Mouse (Mus musculus): ENCODE data around the gene Stxbp4. TPM values are rescaled to one million over a fixed set of nuclear protein-coding genes. Genes with fewer than 3 reads are reported as not detected.

Gene Stxbp4
- total and polyA plus RNA-seq, 3 experiments, result 4.0 to 4.9 TPM; not detected in 1

DNA sequence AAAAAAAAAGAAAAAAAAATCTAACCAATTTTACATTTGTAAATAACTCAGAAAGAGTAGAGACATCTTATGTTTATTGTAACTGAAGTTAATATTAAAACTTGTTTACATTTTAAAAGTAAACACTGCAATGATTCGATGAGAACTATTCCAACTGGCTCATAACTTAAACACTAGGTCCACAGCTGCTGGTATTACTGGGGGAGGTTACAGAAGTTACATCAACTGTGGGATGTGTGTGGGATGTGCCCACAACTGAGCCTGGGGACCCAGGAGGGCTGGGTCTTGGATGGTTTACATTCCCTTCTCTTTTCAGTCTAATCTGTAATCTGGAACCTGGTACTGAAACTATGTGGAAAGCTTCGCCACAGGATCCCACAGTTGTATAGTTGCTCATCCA, 34.8 kb downstream of the Stxbp4 start:
- Histone ChIP-seq H3K4me3 (ENCODE audit: control insufficient read depth in 1 of 2, insufficient read depth in 1 of 2, low read depth in 2 of 2, low read length in 2 of 2) (no peak overlapping the region), H3K36me3 (ENCODE audit: control insufficient read depth in 1 of 2, insufficient read depth in 2 of 2, low read length in 2 of 2) (peaks cover 0 to 2% of the 10 kb centered on the region in 2 experiments; a peak in 1 of 4 replicates)
- no peak for TF ChIP-seq ZMIZ1 (IDR thresholded peaks at IDR 0.05; ENCODE audit: low read depth, low read length)
- TF ChIP-seq USF2 (IDR thresholded peaks at IDR 0.05; ENCODE audit: borderline replicate concordance in 1 of 2, insufficient read depth in 1 of 2, low read depth in 1 of 2, low read length in 2 of 2), result no peak
- no peak for TF ChIP-seq UBTF (IDR thresholded peaks at IDR 0.05; ENCODE audit: borderline replicate concordance, insufficient read depth, low read depth, low read length)
- no peak for TF ChIP-seq POLR2AphosphoS5 (IDR thresholded peaks at IDR 0.05; ENCODE audit: borderline replicate concordance, low read depth, low read length)
- TF ChIP-seq ELF1 (IDR thresholded peaks at IDR 0.05; ENCODE audit: low read depth, low read length), result no peak
- no peak for TF ChIP-seq CHD1 (IDR thresholded peaks at IDR 0.05; ENCODE audit: low read depth, low read length)
- TF ChIP-seq GATA1 (IDR thresholded peaks at IDR 0.05; ENCODE audit: low read depth, low read length), result no peak
- TF ChIP-seq MAFK (IDR thresholded peaks at IDR 0.05; ENCODE audit: borderline replicate concordance, low read depth, low read length), result no peak
- TF ChIP-seq POLR2A (IDR thresholded peaks at IDR 0.05; ENCODE audit: control insufficient read depth in 1 of 2, insufficient read depth in 1 of 2, low read depth in 1 of 2, low read length in 2 of 2, poor library complexity in 1 of 2), result no peak
- no peak for TF ChIP-seq RAD21 (IDR thresholded peaks at IDR 0.05; ENCODE audit: low read depth, low read length)
- no peak for TF ChIP-seq ZC3H11A (IDR thresholded peaks at IDR 0.05; ENCODE audit: low read depth, low read length)
- no peak for TF ChIP-seq MAZ (IDR thresholded peaks at IDR 0.05; ENCODE audit: low read depth, low read length)
- no peak for TF ChIP-seq CHD2 (IDR thresholded peaks at IDR 0.05; ENCODE audit: low read length)
- TF ChIP-seq NELFE (IDR thresholded peaks at IDR 0.05; ENCODE audit: low read depth, low read length), result no peak
- no peak for TF ChIP-seq ZKSCAN1 (IDR thresholded peaks at IDR 0.05; ENCODE audit: low read depth, low read length)
- TF ChIP-seq MYC (IDR thresholded peaks at IDR 0.05; ENCODE audit: low read depth, low read length), result no peak
- TF ChIP-seq NRF1 (IDR thresholded peaks at IDR 0.05; ENCODE audit: insufficient read depth, low read depth, low read length, poor library complexity, severe bottlenecking), result no peak
- no peak for TF ChIP-seq SIN3A (IDR thresholded peaks at IDR 0.05; ENCODE audit: low read length)

DNA sequence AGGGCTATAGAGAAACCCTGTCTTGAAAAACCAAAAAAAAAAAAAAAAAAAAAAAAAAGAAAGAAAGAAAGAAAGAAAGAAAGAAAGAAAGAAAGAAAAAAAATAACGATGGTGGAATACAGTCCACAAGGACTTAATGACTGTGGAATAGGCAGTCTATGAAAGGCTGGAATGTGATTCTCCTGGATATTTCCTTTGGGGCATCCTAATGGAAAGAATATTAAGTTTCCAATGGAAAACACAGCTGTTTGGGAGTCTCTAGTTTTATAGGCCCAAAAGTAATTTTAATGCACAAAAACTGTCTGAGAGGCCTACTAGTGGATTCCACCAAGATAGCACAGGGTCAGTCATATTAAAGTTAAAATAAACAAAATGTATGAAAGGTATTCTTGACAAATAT, 42.1 kb downstream of the Stxbp4 start:
- no peak overlapping the region for H3K9ac ChIP-seq (ENCODE audit: control insufficient read depth, low read depth, low read length, poor library complexity, severe bottlenecking)
- no peaks in the 10 kb centered on the region for H3K27me3 ChIP-seq (ENCODE audit: control insufficient read depth in 1 of 2, insufficient read depth in 2 of 2, low read length in 2 of 2)
- DNase-seq (ENCODE audit: low read depth, low spot score), result no peak
- H3K4me1 ChIP-seq (ENCODE audit: control insufficient read depth in 1 of 2, insufficient read depth in 2 of 2, low read length in 2 of 2), result no peaks in the 10 kb centered on the region
- H3K27ac ChIP-seq (ENCODE audit: control insufficient read depth, low read depth, low read length), result no peak overlapping the region
- H3K9me3 ChIP-seq (replicated peaks; ENCODE audit: insufficient read depth, low read length), result no peaks in the 10 kb centered on the region
- no peaks in the 10 kb centered on the region for H3K79me2 ChIP-seq (ENCODE audit: control insufficient read depth, insufficient read depth, low read length, poor library complexity)
- H3K36me3 ChIP-seq (ENCODE audit: control insufficient read depth in 1 of 2, insufficient read depth in 2 of 2, low read length in 2 of 2), result no peaks in the 10 kb centered on the region
- TF ChIP-seq TBP (IDR thresholded peaks at IDR 0.05; ENCODE audit: low read depth, low read length), result no peak
- no peak for TF ChIP-seq SMC3 (IDR thresholded peaks at IDR 0.05; ENCODE audit: low read depth, low read length)
- TF ChIP-seq ZC3H11A (IDR thresholded peaks at IDR 0.05; ENCODE audit: low read depth, low read length), result no peak
- TF ChIP-seq NELFE (IDR thresholded peaks at IDR 0.05; ENCODE audit: low read depth, low read length), result no peak
- TF ChIP-seq POLR2AphosphoS2 (IDR thresholded peaks at IDR 0.05; ENCODE audit: low read length), result no peak
- TF ChIP-seq GATA1 (IDR thresholded peaks at IDR 0.05; ENCODE audit: low read depth, low read length), result no peak
- TF ChIP-seq ELF1 (IDR thresholded peaks at IDR 0.05; ENCODE audit: low read depth, low read length), result no peak
- no peak for TF ChIP-seq SIN3A (IDR thresholded peaks at IDR 0.05; ENCODE audit: low read length)
- TF ChIP-seq CHD1 (IDR thresholded peaks at IDR 0.05; ENCODE audit: low read depth, low read length), result no peak
- TF ChIP-seq TAL1 (IDR thresholded peaks at IDR 0.05; ENCODE audit: low read length), result no peak
- no peak for TF ChIP-seq KAT2A (conservative IDR thresholded peaks at IDR 0.05; ENCODE audit: low read depth, low read length)
- TF ChIP-seq MYB (IDR thresholded peaks at IDR 0.05; ENCODE audit: low read depth, low read length), result no peak
- no peak for TF ChIP-seq JUND (IDR thresholded peaks at IDR 0.05; ENCODE audit: low read depth, low read length)
- no peak overlapping the region for H3K4me3 ChIP-seq (ENCODE audit: control insufficient read depth in 1 of 2, insufficient read depth in 1 of 2, low read depth in 2 of 2, low read length in 2 of 2)

More for the DNA sequence above, 34.8 kb downstream of the Stxbp4 start:
- no peak overlapping the region for H3K27ac ChIP-seq (ENCODE audit: control insufficient read depth, low read depth, low read length)
- no peaks in the 10 kb centered on the region for H3K79me2 ChIP-seq (ENCODE audit: control insufficient read depth, insufficient read depth, low read length, poor library complexity)
- no peaks in the 10 kb centered on the region for H3K9me3 ChIP-seq (replicated peaks; ENCODE audit: insufficient read depth, low read length)
- H3K4me1 ChIP-seq (ENCODE audit: control insufficient read depth in 1 of 2, insufficient read depth in 2 of 2, low read length in 2 of 2), result no peaks in the 10 kb centered on the region
- no peaks in the 10 kb centered on the region for H3K27me3 ChIP-seq (ENCODE audit: control insufficient read depth in 1 of 2, insufficient read depth in 2 of 2, low read length in 2 of 2)
- DNase-seq (ENCODE audit: low read depth, low spot score), result no peak
- no peak overlapping the region for H3K9ac ChIP-seq (ENCODE audit: control insufficient read depth, low read depth, low read length, poor library complexity, severe bottlenecking)

All from MEL (cell line).